Mouse (Mus musculus) liver, embryonic 12.5 days (tissue): Measurements from ENCODE around the gene Csrnp1. TPM values are rescaled to one million over a fixed set of nuclear protein-coding genes. Genes with fewer than 3 reads are reported as not detected.

Experiments used
- ATAC-seq: fragments of 200-750 bp; cut with Nextera tagmentation; 2 replicates; pipeline ENCODE4 v1.8.0; 2017; ENCODE audit warnings: moderate number of reproducible peaks, mild to moderate bottlenecking, moderate library complexity
- H3K27ac ChIP-seq: fragments of 300-500 bp; sonication (generic); 2 replicates; pipeline ENCODE4 v1.5.1; 2016; ENCODE audit warnings: mild to moderate bottlenecking
- H3K27me3 ChIP-seq: fragments of 300-500 bp; sonication (generic); replicated peaks from 2 replicates; pipeline ENCODE4 v1.6.1; 2016; ENCODE audit warnings: mild to moderate bottlenecking, moderate library complexity
- H3K36me3 ChIP-seq: fragments of 300-500 bp; sonication (generic); 2 replicates; pipeline ENCODE4 v1.6.1; 2016; ENCODE audit warnings: mild to moderate bottlenecking, moderate library complexity
- H3K4me1 ChIP-seq: fragments of 300-500 bp; sonication (generic); 2 replicates; pipeline ENCODE4 v1.6.1; 2016
- H3K4me2 ChIP-seq: fragments of 300-500 bp; sonication (generic); 2 replicates; pipeline ENCODE4 v1.6.1; 2016; ENCODE audit warnings: mild to moderate bottlenecking, moderate library complexity
- H3K4me3 ChIP-seq: fragments of 300-500 bp; sonication (generic); 2 replicates; pipeline ENCODE4 v1.5.1; 2016; ENCODE audit warnings: mild to moderate bottlenecking, moderate library complexity
- H3K9ac ChIP-seq: fragments of 300-500 bp; sonication (generic); 2 replicates; pipeline ENCODE4 v1.6.1; 2016; ENCODE audit warnings: mild to moderate bottlenecking, moderate library complexity
- H3K9me3 ChIP-seq: fragments of 300-500 bp; sonication (generic); replicated peaks from 2 replicates; pipeline ENCODE4 v1.6.1; 2016; ENCODE audit warnings: mild to moderate bottlenecking, moderate library complexity
- WGBS: fragments of 180-500 bp; shearing (Covaris S2); methylation state at CpG from one replicate; pipeline ENCODE4 v1.1.7; 2016; ENCODE audit not compliant: insufficient replicate concordance; 5-methylcytosine and 5-hydroxymethylcytosine counted together
- polyA plus RNA-seq: library from polyadenylated mRNA; unstranded; fragments of >200 nt; fragmentation: Nextera tagmentation; extraction: Ambion mirVana; gene quantifications from 2 replicates; pipeline ENCODE4 v1.2.1, GENCODE M21; 2016

Csrnp1 gene
- polyA plus RNA-seq, 1 experiment from 2014 or later: 1.5 TPM

DNA sequence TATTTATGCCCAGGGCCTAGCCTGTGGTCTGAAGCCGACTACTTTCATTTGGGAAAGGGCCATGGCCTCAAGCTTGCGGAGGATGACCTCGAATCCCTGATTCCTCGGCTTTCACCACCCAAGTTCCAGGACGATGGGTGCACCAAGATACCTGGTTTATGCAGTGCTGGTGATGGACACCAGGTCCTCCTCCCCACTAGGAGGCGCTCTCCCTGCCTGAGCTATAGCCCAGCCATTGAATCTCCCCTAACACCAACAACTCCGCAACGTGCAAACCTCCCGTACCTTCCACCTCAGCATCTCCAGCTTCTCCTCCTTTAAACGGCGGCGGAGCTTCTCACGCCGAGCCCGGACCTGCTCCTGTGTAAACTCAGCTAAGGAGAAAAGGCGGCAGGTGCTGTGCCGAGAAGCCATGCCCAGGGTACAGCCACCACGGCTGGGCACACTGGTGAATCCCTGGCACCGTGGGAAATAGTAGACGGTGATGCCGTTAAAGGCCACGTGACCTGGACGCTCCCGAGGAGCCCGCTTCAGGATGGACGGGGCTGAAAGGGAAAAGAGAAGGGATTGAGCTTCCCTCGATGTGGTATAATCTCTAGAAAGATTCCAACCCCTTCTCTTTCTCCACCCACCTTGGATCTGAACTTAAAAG lies 10.5 kb downstream of the Csrnp1 start:
- no peaks in the 10 kb centered on the region for H3K9me3 ChIP-seq
- no peak overlapping the region for H3K4me2 ChIP-seq
- peaks cover 38% of the 10 kb centered on the region for H3K4me1 ChIP-seq
- WGBS: 90% methylated on average over 27 of the region's 27 CpGs
- H3K27me3 ChIP-seq: no peaks in the 10 kb centered on the region
- H3K27ac ChIP-seq: no peak overlapping the region
- no peak overlapping the region for H3K4me3 ChIP-seq
- ATAC-seq: no peak
- H3K9ac ChIP-seq: no peak overlapping the region
- H3K36me3 ChIP-seq: peaks cover 38% of the 10 kb centered on the region

DNA sequence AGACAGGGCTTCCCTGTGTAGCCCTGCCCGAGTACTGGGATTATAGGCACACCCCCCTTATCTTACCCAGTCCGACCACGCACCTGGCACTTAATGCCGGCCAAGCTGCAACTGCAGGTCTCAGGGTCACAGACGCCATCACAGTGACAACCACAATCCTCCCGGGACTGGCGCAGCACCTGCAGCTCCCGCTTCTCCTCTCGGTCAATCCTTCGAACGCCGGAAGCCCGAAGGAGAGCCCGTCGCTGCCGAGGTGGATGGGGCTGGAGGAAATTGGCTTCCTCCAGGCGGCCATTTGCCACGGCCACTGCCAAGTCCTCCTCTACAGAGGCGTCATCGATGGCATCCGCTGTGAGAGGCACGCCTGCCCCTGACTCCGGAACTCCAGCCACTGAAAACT lies 11.2 kb downstream of the Csrnp1 start:
- Histone ChIP-seq H3K4me2 (no peak overlapping the region), H3K27ac (no peak overlapping the region), H3K9me3 (no peaks in the 10 kb centered on the region), H3K4me1 (peaks cover 31% of the 10 kb centered on the region), H3K9ac (no peak overlapping the region), H3K27me3 (no peaks in the 10 kb centered on the region), H3K36me3 (peaks cover 38% of the 10 kb centered on the region), H3K4me3 (no peak overlapping the region)
- ATAC-seq: no peak
- WGBS: 87% methylated on average over 23 of the region's 23 CpGs

DNA sequence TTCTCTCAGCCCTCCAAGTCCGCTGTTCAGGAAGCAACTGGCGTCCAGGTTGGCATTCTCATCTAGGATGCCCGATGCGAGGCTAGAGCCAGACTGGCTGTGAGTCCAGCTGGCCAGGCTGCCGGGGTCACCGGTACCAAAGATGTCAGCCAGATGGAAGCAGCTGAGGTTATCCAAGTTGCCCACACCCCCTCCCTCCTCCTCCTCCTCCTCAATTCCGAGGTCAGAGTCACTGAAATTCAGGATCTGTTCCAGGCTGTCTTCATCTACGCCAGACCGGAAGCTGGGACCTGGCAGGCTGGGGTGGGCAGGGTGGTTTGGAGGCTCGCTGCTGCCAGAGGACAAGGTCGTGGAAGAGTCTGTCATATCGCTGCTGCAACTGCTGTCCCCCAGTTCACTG lies 11.9 kb downstream of the Csrnp1 start:
- Histone ChIP-seq H3K36me3 (peaks cover 38% of the 10 kb centered on the region), H3K9ac (no peak overlapping the region), H3K9me3 (no peaks in the 10 kb centered on the region), H3K4me3 (no peak overlapping the region), H3K4me2 (no peak overlapping the region), H3K27me3 (no peaks in the 10 kb centered on the region), H3K27ac (no peak overlapping the region), H3K4me1 (peaks cover 24% of the 10 kb centered on the region)
- ATAC-seq: no peak
- WGBS: 79% methylated on average over 12 of the region's 12 CpGs

DNA sequence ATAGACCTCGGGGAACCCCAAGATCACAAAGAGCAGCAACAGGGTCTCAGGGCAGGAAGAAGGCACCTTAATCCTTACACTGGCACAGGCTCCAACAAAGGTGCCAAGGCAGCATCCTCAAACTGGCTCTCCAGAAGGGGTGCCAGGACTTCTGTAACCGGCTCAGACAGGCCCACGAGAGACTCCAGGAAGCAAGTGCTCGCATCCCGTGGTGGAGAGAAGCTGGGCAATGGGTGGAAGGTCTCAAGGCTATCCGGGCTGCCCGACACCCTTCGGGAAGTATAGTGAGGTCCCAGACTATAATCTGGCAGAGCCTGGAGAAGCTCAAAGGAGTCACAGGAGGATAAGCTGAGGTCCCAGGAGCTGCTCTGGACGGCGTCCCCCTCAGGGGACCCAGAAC lies 12.3 kb downstream of the Csrnp1 start:
- no peak overlapping the region for H3K4me2 ChIP-seq
- 80% methylated on average over 10 of the region's 10 CpGs for WGBS
- H3K27me3 ChIP-seq: no peaks in the 10 kb centered on the region
- H3K4me3 ChIP-seq: no peak overlapping the region
- H3K27ac ChIP-seq: no peak overlapping the region
- ATAC-seq: no peak
- H3K4me1 ChIP-seq: peaks cover 20% of the 10 kb centered on the region
- no peak overlapping the region for H3K9ac ChIP-seq
- peaks cover 38% of the 10 kb centered on the region for H3K36me3 ChIP-seq
- no peaks in the 10 kb centered on the region for H3K9me3 ChIP-seq

DNA sequence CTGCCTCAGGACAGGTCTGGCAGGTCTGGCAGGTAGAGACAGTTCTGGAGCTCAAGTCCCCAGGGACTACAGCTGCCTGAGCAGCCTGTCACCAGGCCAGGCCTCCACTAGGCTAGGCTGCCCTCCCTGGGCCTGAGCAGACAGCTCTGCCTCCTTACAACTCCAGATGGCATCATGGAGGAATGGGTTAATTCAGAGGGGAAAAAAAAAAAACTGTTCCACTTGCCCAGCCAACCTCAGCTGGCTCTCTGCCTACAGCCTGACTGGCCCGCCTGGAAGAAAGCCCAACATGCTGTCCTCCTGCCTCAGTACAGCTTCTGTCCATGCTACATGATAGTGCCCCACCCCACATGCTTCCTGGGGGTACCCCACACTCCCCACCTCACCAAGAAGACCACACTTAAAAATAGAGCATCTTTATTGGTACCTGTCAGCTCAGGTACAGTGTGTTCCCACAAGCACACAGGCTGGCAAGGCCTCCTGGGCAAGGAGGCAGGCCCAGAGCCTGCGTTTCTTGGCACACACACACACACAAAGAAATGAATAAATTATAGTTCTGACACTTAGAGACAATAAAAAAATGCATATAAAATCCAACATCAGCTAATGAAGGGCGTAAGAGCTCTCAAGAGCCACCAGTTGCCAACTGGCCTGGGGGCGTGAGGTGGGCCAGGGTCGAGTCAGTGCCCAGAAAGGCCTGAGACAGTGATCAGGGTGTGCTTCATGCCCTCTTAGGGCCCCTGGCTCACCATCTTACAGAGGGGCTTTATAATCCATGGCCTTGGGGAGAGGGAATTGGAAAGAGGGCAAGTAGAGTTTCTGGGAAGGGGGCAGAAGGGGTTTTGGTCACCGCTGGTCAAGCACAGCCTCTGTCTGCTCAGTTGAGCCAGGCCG lies 13.4 kb downstream of the Csrnp1 start:
- WGBS: 73% methylated on average over 7 of the region's 7 CpGs
- 0 out of 2 replicates have a peak, but pooled peaks cover 9% of the 10 kb centered on the region for H3K4me1 ChIP-seq
- peaks cover 38% of the 10 kb centered on the region for H3K36me3 ChIP-seq
- H3K27me3 ChIP-seq: no peaks in the 10 kb centered on the region
- H3K9me3 ChIP-seq: no peaks in the 10 kb centered on the region
- ATAC-seq: no peak
- no peak overlapping the region for H3K4me3 ChIP-seq
- 0 out of 2 replicates have a peak overlapping the region, but pooled peaks have one; percentile 10 for H3K27ac ChIP-seq
- H3K4me2 ChIP-seq: no peak overlapping the region
- H3K9ac ChIP-seq: no peak overlapping the region

- Histone ChIP-seq H3K9me3 (no peaks in the 10 kb centered on the region), H3K27me3 (no peaks in the 10 kb centered on the region), H3K36me3 (peaks cover 36% of the 10 kb centered on the region), H3K4me2 (no peak overlapping the region), H3K9ac (no peak overlapping the region), H3K4me3 (no peak overlapping the region), H3K27ac (0 out of 2 replicates have a peak overlapping the region, but pooled peaks have one; percentile 10), H3K4me1 (0 out of 2 replicates have a peak, but pooled peaks cover 9% of the 10 kb centered on the region)
- no peak for ATAC-seq
- WGBS: 42% methylated on average over 6 of the region's 6 CpGs
Measured at GRCm38 (mm10) chr9:119970221-119970620, 14.2 kb downstream of the Csrnp1 start.

DNA sequence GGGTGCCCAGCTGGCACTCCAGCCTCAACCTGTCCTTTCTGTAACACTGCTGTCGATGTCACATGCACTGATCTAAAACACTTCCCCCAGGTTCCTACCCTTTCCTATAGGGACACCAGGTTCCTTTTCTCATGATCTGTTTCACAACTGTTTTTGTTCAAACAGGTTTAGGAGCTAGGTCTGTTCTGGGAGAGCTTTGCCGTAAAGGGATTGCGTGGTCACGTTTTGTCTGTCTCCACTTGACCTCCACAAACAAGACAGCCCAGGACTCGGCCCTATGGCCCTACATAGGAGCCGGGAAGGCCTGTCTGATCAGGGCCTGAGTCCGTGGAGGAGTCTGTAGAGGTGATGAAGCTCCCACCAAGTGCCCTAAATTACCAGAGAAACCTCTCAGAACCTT lies 14.6 kb downstream of the Csrnp1 start:
- H3K27ac ChIP-seq: no peak overlapping the region
- H3K36me3 ChIP-seq: peaks cover 33% of the 10 kb centered on the region
- no peak overlapping the region for H3K9ac ChIP-seq
- H3K4me1 ChIP-seq: 0 out of 2 replicates have a peak, but pooled peaks cover 9% of the 10 kb centered on the region
- no peak overlapping the region for H3K4me3 ChIP-seq
- no peak for ATAC-seq
- H3K4me2 ChIP-seq: no peak overlapping the region
- H3K9me3 ChIP-seq: no peaks in the 10 kb centered on the region
- 74% methylated on average over 7 of the region's 7 CpGs for WGBS
- no peaks in the 10 kb centered on the region for H3K27me3 ChIP-seq

GRCm38 (mm10) chr9:119966221-119966910 lies 18.1 kb downstream of the Csrnp1 start:
- Histone ChIP-seq H3K9ac (no peak overlapping the region), H3K27ac (no peak overlapping the region), H3K9me3 (no peaks in the 10 kb centered on the region), H3K36me3 (peaks cover 2% of the 10 kb centered on the region; the same call in 1 of the 2 replicates), H3K4me2 (no peak overlapping the region), H3K4me3 (no peak overlapping the region), H3K27me3 (no peaks in the 10 kb centered on the region), H3K4me1 (peaks cover 29% of the 10 kb centered on the region)
- WGBS: 78% methylated on average over 26 of the region's 26 CpGs
- no peak for ATAC-seq

DNA sequence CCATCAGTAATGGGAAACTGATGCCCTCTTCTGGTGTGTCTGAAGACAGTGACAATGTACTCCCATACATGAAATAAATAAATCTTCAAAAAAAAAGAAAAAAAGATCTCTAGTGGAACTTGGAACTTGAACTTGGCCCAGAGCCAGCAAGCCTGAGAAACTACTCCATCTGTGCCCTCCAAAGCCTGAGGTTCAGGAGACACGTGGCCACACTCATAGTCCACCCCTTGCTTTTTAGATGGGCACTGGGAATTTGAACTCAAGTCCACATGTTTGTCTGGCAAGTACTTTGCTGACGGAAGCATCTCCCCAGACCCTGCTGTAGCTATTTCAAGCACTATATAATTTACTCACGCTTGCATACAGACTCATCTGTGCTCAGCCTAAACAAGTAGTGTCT lies 19.3 kb downstream of the Csrnp1 start:
- H3K27ac ChIP-seq: no peak overlapping the region
- ATAC-seq: no peak
- 73% methylated on average over 3 of the region's 3 CpGs for WGBS

DNA sequence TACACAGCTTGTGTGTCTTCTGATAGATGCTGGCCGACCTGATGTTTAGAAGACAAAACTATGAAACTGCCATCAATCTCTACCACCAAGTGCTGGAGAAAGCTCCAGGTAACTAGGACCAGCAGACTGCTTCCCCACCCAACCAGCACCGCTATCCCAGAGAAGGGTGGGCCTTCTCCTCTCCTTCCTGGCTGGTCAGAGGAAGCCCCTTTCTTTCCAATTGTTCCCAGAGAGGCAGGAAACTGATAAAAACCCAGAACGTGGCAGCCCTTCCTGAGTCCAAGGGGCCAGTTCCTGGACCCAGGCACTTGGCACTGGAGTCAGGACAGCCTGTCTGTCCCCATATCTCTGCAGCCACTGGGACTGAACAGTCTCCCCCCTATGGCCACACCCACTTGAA lies 20.3 kb downstream of the Csrnp1 start:
- H3K27ac ChIP-seq: no peak overlapping the region
- no peaks in the 10 kb centered on the region for H3K27me3 ChIP-seq
- WGBS: 30% methylated on average over 3 of the region's 3 CpGs
- H3K4me1 ChIP-seq: peaks cover 20% of the 10 kb centered on the region
- no peak overlapping the region; the same call in 1 of the 2 replicates for H3K4me2 ChIP-seq
- H3K9ac ChIP-seq: no peak overlapping the region
- no peak overlapping the region for H3K4me3 ChIP-seq
- no peak for ATAC-seq
- H3K9me3 ChIP-seq: no peaks in the 10 kb centered on the region
- H3K36me3 ChIP-seq: no peaks in the 10 kb centered on the region

More for the DNA sequence above, 19.3 kb downstream of the Csrnp1 start:
- Histone ChIP-seq H3K27me3 (no peaks in the 10 kb centered on the region), H3K36me3 (no peaks in the 10 kb centered on the region), H3K4me1 (peaks cover 24% of the 10 kb centered on the region), H3K9me3 (no peaks in the 10 kb centered on the region), H3K4me2 (no peak overlapping the region), H3K9ac (no peak overlapping the region), H3K4me3 (no peak overlapping the region)

DNA sequence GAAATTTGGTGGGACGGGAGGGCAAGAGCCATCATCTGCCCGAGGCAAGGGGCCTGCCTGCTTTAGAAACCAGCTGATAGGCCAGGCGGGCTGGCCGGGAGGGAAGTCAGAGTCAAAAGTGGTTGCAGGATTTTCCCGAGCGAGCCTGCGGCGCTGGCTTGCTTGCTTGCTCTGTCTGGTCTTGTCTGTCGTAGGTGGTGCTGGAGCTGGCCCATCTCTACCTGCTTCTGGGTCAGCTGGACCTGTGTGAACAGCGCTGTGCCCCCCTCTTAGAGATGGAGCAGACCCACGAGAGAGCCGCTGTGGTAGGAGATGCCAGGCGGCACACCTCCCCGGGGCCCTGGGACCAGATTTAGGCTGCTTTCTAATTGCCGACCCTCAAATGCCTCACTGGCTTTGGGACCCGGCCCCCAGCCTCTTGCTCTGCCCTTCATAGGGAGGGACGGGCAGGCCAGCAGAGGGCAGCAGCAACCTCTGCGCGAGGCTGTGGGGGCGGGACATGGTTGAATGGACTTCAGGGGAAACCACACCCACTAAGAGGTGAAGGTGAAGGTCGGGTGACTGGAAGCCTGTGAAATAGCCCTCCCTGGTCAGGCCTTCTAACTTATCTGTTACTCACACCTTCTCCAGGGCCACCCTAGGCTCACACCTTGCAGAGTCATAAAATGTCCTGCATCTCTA lies 21.3 kb downstream of the Csrnp1 start:
- Histone ChIP-seq H3K4me3 (no peak overlapping the region), H3K9ac (no peak overlapping the region), H3K4me1 (peaks cover 20% of the 10 kb centered on the region), H3K9me3 (no peaks in the 10 kb centered on the region), H3K27ac (no peak overlapping the region), H3K27me3 (no peaks in the 10 kb centered on the region), H3K4me2 (peak overlapping the region; percentile 36), H3K36me3 (no peaks in the 10 kb centered on the region)
- 16% methylated on average over 21 of the region's 21 CpGs for WGBS
- ATAC-seq: peak; percentile 69
